Mouse (Mus musculus): ENCODE data around the gene Ubr3.

The Ubr3 gene

DNA sequence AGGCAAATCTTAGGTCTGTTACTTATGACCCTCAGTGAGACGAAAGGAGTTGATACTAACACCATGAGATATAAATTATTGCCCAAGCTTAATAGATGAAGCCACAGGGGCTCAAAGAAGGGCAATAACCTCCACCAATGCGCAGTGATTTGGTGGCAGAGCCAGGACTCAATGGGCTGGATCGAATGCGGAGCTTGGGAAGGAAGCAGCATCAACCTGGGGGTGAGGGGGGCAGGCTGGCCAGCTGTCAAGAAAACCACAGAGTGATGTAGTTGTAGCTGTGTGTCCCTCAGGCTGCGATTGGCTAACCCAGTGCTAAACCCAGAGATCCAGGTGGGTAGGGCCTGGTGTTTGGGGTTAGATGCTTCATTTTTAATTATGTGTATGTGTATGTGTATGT, 137.8 kb downstream of the Ubr3 start:
- no peak for DNase-seq (ENCODE audit: low spot score)

- DNase-seq (ENCODE audit: low spot score), result no peak
Observed at GRCm38 (mm10) chr2:70035358-70035757, 138.3 kb downstream of the Ubr3 start.

GRCm38 (mm10) chr2:70037221-70037620, 140.2 kb downstream of the Ubr3 start:
- DNase-seq (ENCODE audit: low spot score), result no peak

GRCm38 (mm10) chr2:70038752-70039151, 141.7 kb downstream of the Ubr3 start, which contains the start of gene Myo3b:
Myo3b (plus strand) TSS chr2:70039126.
- no peak for DNase-seq (ENCODE audit: low spot score)

DNA sequence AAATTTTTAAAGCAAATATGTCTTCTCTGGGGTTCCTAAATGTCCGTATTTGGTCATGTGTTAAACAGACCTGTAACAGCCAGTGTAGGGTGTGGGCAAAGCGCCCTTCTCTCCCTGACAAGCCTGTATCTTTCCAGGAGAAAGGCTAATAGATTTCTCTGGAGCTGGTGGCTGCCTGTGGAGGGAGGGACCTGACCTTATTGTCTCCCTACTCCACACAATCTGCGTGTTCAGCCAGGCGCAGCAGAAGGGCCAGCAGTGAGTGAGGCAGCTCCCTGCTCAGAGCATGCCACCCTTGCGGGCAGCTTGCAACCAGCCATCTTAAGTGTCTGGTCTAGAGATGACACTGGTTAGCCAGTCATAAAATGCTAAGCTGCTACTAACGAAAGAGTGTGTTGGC, 147.4 kb downstream of the Ubr3 start:
- DNase-seq (ENCODE audit: low spot score), result no peak

- no peak for DNase-seq (ENCODE audit: low spot score)
Observed at GRCm38 (mm10) chr2:70047868-70048267, 150.8 kb downstream of the Ubr3 start.

GRCm38 (mm10) chr2:70053803-70054202, 156.8 kb downstream of the Ubr3 start:
- no peak for DNase-seq (ENCODE audit: low spot score)

GRCm38 (mm10) chr2:70058201-70058600, 161.2 kb downstream of the Ubr3 start:
- DNase-seq (ENCODE audit: low spot score), result no peak

DNA sequence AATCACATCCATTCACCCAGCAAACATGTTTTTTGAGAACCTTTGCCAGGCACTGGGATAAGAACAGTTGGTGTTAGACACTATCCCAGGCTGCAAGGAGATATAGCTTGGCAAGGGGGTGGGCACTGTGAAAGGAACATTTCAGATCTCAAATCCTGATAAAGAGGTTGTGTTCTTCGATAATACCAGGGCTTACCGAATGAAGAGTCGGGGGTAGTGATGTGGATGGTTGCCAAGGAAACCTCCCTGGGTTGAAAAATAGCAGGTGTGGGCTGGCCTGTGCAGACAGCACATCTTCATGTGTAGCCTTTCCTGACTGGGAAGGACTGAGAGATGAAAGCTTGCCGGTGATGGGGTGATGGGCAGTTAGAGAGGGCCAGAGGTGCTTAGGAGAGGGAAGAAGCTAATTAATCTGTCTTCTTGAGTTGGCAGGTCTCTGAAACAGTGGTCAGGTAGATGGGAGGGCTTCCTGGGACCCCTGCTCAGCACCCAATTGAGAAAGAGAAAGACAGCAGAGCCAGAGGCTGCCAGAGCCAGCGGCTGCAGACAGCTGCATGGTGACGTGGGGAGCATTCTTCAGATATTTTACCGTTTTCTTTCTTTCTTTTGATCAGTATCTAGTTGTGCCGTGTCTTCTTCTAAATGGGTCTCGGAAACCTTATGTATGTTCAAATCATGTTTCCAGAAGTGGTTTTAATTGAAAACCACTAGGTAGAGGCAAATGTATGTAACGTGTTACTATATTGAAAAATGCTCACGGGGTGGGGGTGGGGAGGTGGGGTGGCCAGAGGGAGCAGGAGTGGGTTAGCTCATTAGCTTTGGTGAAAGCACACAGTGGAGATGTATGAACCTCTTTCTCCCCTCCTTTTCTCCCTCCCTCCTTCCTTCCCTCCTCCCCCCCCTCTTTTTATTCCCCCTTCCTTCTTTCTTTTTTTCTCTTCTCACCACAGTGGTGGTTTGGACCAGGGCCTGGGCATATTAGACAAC, 163.6 kb downstream of the Ubr3 start:
- no peak for DNase-seq (ENCODE audit: low spot score)

DNA sequence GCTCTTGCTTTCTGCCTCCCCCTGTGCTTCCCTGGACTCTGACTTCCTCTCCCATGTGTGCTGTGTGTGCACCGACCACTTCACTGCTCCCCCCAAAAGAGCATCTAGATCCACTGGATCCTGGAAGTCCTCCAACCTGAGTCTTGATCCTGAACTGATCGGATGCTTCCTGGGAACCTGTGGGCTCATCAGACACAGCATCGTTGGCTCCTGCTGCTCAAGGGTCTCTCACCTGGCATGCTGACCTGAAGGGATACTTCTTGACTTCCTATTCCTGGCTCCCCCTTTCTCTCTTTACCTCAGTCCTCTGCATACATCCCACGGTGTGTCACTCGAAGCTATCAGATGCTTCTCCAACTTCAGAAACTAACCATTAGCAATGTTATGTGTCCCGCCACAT, 168.1 kb downstream of the Ubr3 start:
- no peak for DNase-seq (ENCODE audit: low spot score)

DNA sequence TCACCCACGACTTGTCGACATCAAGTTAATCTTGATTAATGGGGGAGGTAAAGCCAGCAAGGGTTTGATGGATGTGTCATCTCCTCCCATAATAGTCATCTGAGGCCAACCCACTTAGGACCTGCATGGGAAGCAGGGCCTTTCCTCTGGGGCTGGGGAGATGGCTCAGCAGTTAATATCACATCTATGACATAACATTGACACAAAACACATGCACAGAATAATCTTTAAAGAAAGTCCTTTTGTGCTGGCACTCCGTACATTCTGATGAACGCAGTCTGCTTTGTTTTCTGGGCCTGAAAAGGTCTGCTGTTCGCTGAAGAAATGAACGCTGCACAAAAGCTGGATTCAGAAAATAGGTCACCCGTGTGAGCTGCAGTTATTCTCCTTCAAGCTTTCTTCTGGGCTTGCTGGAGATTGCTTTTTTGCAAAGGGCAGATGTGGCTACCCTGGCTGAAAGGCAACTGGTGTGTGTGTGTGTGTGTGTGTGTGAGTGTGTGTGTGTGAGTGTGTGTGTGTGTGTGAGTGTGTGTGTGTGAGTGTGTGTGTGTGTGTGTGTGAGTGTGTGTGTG, 168.8 kb downstream of the Ubr3 start:
- no peak for DNase-seq (ENCODE audit: low spot score)

- no peak for DNase-seq (ENCODE audit: low spot score)
Observed at GRCm38 (mm10) chr2:70066338-70067022, 169.4 kb downstream of the Ubr3 start.

GRCm38 (mm10) chr2:70069861-70070260, 172.8 kb downstream of the Ubr3 start:
- DNase-seq (ENCODE audit: low spot score), result no peak

Measured in layer of hippocampus, adult 11-12 months (tissue).